Mouse (Mus musculus): ENCODE measurements around the gene Agtpbp1. TPM values are rescaled to one million over a fixed set of nuclear protein-coding genes. Genes with fewer than 3 reads are reported as not detected.

Agtpbp1 gene
- polyA plus RNA-seq, 1 experiment from 2014 or later = 12.8 TPM

- Histone ChIP-seq H3K36me3 (ENCODE audit: insufficient read depth, low read length) (no peaks in the 10 kb centered on the region), H3K27ac (ENCODE audit: low read length) (no peak overlapping the region), H3K9me3 (ENCODE audit: low read length) (no peaks in the 10 kb centered on the region), H3K27me3 (ENCODE audit: insufficient read depth, low read length) (no peaks in the 10 kb centered on the region), H3K4me1 (ENCODE audit: insufficient read depth, low read length) (peaks cover 10% of the 10 kb centered on the region), H3K4me3 (ENCODE audit: low read length) (no peak overlapping the region), H3K9ac (replicated peaks; ENCODE audit: low read length) (no peak overlapping the region), H3K4me2 (replicated peaks; ENCODE audit: low read depth, low read length) (no peak overlapping the region)
- WGBS = 74% methylated on average over 1 of the region's 1 CpGs
- ATAC-seq (ENCODE audit: low FRiP score, low TSS enrichment) = no peak
Measured at GRCm38 (mm10) chr13:59456203-59456602, 128.8 kb downstream of the Agtpbp1 start.

DNA sequence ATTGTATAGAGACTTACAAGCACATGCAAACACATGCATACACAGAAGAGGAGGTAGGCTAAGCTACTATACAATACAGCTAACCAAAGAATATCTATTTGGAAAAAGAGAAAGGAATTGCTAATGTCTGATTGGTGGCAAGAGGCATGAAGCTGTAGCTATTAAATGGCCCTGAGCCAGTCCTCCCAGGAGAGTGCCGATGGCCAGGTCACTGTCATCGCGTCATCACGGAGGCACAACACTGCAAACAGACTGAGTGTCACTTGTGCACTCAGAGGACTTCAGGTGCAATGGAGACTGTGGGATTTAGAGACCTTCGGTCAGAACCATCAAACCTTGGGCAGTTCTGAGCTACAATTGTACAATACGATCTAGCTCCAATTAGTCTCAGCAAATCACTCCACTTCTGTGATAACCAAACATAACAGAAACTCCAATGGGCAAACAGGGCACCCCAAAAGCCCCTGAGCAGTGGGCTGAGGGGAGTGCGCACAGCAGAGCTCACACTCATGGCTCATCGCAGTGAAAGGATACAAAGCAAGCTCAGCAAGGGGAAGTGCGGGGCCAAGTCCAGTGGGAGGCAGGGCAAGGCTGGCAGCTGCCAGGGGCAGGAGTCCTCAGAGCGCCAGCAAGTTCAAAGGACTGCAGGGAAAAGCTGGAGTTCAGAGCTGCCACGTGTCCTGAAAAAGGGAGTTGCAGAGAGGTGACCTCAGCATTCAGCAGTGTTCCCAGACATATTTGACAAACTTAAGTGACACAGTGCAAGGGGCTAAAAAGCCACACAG, 130.8 kb downstream of the Agtpbp1 start:
- no peak overlapping the region for H3K4me3 ChIP-seq (ENCODE audit: low read length)
- no peak overlapping the region for H3K27ac ChIP-seq (ENCODE audit: low read length)
- no peak for ATAC-seq (ENCODE audit: low FRiP score, low TSS enrichment)
- H3K9ac ChIP-seq (replicated peaks; ENCODE audit: low read length) = no peak overlapping the region
- peaks cover 10% of the 10 kb centered on the region for H3K4me1 ChIP-seq (ENCODE audit: insufficient read depth, low read length)
- H3K4me2 ChIP-seq (replicated peaks; ENCODE audit: low read depth, low read length) = no peak overlapping the region
- H3K27me3 ChIP-seq (ENCODE audit: insufficient read depth, low read length) = no peaks in the 10 kb centered on the region
- WGBS = 86% methylated on average over 11 of the region's 11 CpGs
- no peaks in the 10 kb centered on the region for H3K9me3 ChIP-seq (ENCODE audit: low read length)
- no peaks in the 10 kb centered on the region for H3K36me3 ChIP-seq (ENCODE audit: insufficient read depth, low read length)

DNA sequence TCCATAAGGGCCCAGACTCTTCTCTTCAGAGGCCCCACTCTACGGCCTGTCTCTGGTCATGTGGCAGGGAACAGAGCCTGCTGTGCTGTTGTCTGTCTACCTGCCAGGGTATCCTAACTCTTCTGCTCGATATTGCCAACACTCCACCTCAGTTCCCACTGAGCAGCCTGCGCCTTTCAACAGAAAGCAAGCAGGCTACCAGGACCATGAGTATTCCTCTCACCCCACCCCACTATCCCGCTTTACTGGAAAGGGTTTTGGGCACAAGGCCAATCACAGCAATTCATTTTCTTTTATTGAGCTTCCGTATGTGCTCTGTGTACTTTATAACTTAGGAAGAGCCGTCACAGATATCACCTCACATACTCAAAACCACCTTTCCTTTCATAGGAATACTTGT, 131.4 kb downstream of the Agtpbp1 start:
- no peak for ATAC-seq (ENCODE audit: low FRiP score, low TSS enrichment)
- H3K36me3 ChIP-seq (ENCODE audit: insufficient read depth, low read length) = no peaks in the 10 kb centered on the region
- peaks cover 10% of the 10 kb centered on the region for H3K4me1 ChIP-seq (ENCODE audit: insufficient read depth, low read length)
- H3K27ac ChIP-seq (ENCODE audit: low read length) = peak overlapping the region; percentile 52
- H3K4me3 ChIP-seq (ENCODE audit: low read length) = no peak overlapping the region
- no peaks in the 10 kb centered on the region for H3K27me3 ChIP-seq (ENCODE audit: insufficient read depth, low read length)
- WGBS = 50% methylated on average over 6 of the region's 6 CpGs
- H3K4me2 ChIP-seq (replicated peaks; ENCODE audit: low read depth, low read length) = no peak overlapping the region
- no peak overlapping the region for H3K9ac ChIP-seq (replicated peaks; ENCODE audit: low read length)
- no peaks in the 10 kb centered on the region for H3K9me3 ChIP-seq (ENCODE audit: low read length)

- Histone ChIP-seq H3K9me3 (ENCODE audit: low read length) (no peaks in the 10 kb centered on the region), H3K27ac (ENCODE audit: low read length) (peak overlapping the region; percentile 52; the same call in 1 of the 2 replicates), H3K4me1 (ENCODE audit: insufficient read depth, low read length) (peaks cover 10% of the 10 kb centered on the region), H3K9ac (replicated peaks; ENCODE audit: low read length) (no peak overlapping the region), H3K4me2 (replicated peaks; ENCODE audit: low read depth, low read length) (no peak overlapping the region), H3K4me3 (ENCODE audit: low read length) (no peak overlapping the region), H3K27me3 (ENCODE audit: insufficient read depth, low read length) (no peaks in the 10 kb centered on the region), H3K36me3 (ENCODE audit: insufficient read depth, low read length) (no peaks in the 10 kb centered on the region)
- 30% methylated on average over 2 of the region's 2 CpGs for WGBS
- peak; percentile 76; the same call in 1 of the 2 replicates for ATAC-seq (ENCODE audit: low FRiP score, low TSS enrichment)
Measured at GRCm38 (mm10) chr13:59453045-59453444, 132.0 kb downstream of the Agtpbp1 start.

DNA sequence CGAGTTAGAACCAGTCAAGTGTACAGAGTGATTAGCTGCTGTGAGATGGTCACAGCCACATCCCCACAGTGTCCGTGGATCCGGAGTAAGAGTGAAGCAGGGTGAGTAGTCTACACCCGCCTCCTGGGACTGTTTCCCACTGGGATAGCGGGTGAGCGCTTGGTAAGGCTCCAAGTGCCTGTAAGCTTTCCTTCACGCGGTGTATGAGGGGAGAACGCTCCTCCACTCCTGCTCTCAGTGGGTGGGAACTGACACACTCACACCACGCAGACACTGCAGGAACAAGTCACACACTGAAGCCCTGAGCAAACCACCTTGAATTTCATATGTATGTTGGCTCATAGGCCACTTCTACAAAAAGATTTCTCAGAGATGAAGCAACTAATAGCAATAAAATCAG, 134.2 kb downstream of the Agtpbp1 start:
- no peaks in the 10 kb centered on the region for H3K36me3 ChIP-seq (ENCODE audit: insufficient read depth, low read length)
- no peak overlapping the region for H3K27ac ChIP-seq (ENCODE audit: low read length)
- 89% methylated on average over 10 of the region's 10 CpGs for WGBS
- H3K27me3 ChIP-seq (ENCODE audit: insufficient read depth, low read length) = no peaks in the 10 kb centered on the region
- no peak for ATAC-seq (ENCODE audit: low FRiP score, low TSS enrichment)
- peaks cover 10% of the 10 kb centered on the region for H3K4me1 ChIP-seq (ENCODE audit: insufficient read depth, low read length)
- H3K4me2 ChIP-seq (replicated peaks; ENCODE audit: low read depth, low read length) = no peak overlapping the region
- no peak overlapping the region for H3K9ac ChIP-seq (replicated peaks; ENCODE audit: low read length)
- no peaks in the 10 kb centered on the region for H3K9me3 ChIP-seq (ENCODE audit: low read length)
- H3K4me3 ChIP-seq (ENCODE audit: low read length) = no peak overlapping the region

GRCm38 (mm10) chr13:59447130-59447529, 137.9 kb downstream of the Agtpbp1 start:
- H3K27me3 ChIP-seq (ENCODE audit: insufficient read depth, low read length) = no peaks in the 10 kb centered on the region
- no peaks in the 10 kb centered on the region for H3K36me3 ChIP-seq (ENCODE audit: insufficient read depth, low read length)
- whole genome bisulfite sequencing = 77% methylated on average over 7 of the region's 7 CpGs

GRCm38 (mm10) chr13:59445179-59445578, 139.8 kb downstream of the Agtpbp1 start:
- no peaks in the 10 kb centered on the region for H3K9me3 ChIP-seq (ENCODE audit: low read length)
- H3K27ac ChIP-seq (ENCODE audit: low read length) = no peak overlapping the region
- H3K9ac ChIP-seq (replicated peaks; ENCODE audit: low read length) = no peak overlapping the region
- no peak overlapping the region for H3K4me2 ChIP-seq (replicated peaks; ENCODE audit: low read depth, low read length)
- 81% methylated on average over 5 of the region's 5 CpGs for WGBS
- H3K4me3 ChIP-seq (ENCODE audit: low read length) = no peak overlapping the region
- no peaks in the 10 kb centered on the region for H3K36me3 ChIP-seq (ENCODE audit: insufficient read depth, low read length)
- H3K4me1 ChIP-seq (ENCODE audit: insufficient read depth, low read length) = no peaks in the 10 kb centered on the region
- ATAC-seq (ENCODE audit: low FRiP score, low TSS enrichment) = no peak
- H3K27me3 ChIP-seq (ENCODE audit: insufficient read depth, low read length) = no peaks in the 10 kb centered on the region

More at GRCm38 (mm10) chr13:59447130-59447529, 137.9 kb downstream of the Agtpbp1 start:
- no peak overlapping the region for H3K27ac ChIP-seq (ENCODE audit: low read length)
- no peak overlapping the region for H3K4me3 ChIP-seq (ENCODE audit: low read length)
- H3K4me1 ChIP-seq (ENCODE audit: insufficient read depth, low read length) = no peaks in the 10 kb centered on the region
- H3K4me2 ChIP-seq (replicated peaks; ENCODE audit: low read depth, low read length) = no peak overlapping the region
- H3K9ac ChIP-seq (replicated peaks; ENCODE audit: low read length) = no peak overlapping the region
- no peak for ATAC-seq (ENCODE audit: low FRiP score, low TSS enrichment)
- no peaks in the 10 kb centered on the region for H3K9me3 ChIP-seq (ENCODE audit: low read length)

- H3K27me3 ChIP-seq (ENCODE audit: insufficient read depth, low read length) = no peaks in the 10 kb centered on the region
- no peak overlapping the region for H3K27ac ChIP-seq (ENCODE audit: low read length)
- H3K36me3 ChIP-seq (ENCODE audit: insufficient read depth, low read length) = no peaks in the 10 kb centered on the region
- no peaks in the 10 kb centered on the region for H3K4me1 ChIP-seq (ENCODE audit: insufficient read depth, low read length)
- no peak overlapping the region for H3K4me2 ChIP-seq (replicated peaks; ENCODE audit: low read depth, low read length)
- ATAC-seq (ENCODE audit: low FRiP score, low TSS enrichment) = no peak
- H3K9ac ChIP-seq (replicated peaks; ENCODE audit: low read length) = no peak overlapping the region
- H3K9me3 ChIP-seq (ENCODE audit: low read length) = no peaks in the 10 kb centered on the region
- WGBS = 87% methylated on average over 6 of the region's 6 CpGs
- no peak overlapping the region for H3K4me3 ChIP-seq (ENCODE audit: low read length)
Measured at GRCm38 (mm10) chr13:59444371-59444770, 140.7 kb downstream of the Agtpbp1 start.

DNA sequence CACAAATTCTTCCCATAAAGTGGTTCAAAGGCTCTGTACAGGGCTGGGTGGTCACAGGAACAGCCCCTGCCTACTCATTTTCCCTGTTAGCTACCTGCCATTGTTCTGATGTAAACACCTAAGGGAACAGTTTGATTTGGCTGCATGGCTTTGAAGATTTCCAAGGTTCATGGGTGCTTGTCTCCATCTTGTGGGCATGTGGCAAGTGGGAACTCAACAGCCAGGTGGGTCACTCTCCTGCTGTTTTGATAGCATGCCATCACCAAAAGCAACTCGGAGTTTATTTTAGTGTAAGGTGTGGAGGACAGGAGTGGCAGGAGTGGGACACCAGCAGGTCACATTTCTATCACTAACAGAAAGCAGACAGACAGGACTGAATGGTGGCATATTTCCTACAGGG, 145.3 kb downstream of the Agtpbp1 start:
- no peak for ATAC-seq (ENCODE audit: low FRiP score, low TSS enrichment)

DNA sequence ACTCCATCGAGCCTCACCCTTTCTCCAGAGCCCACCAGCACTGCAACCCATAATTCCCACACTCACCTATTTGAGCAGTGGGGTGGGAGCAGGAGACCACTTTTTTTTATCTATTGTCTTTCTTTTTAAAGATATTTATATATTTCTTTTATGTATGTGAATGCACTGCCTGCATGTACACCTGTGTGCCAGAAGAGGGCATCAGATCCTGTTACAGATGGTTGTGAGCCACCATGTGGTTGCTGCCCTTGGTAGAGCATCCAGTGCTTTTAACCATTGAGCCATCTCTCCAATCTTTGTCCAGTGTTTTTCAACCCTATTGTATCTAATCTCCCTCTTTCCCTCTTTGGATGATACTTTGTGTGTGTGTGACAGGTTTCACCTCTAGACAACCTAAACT, 150.5 kb downstream of the Agtpbp1 start:
- Histone ChIP-seq H3K4me3 (ENCODE audit: low read length) (no peak overlapping the region), H3K9me3 (ENCODE audit: low read length) (no peaks in the 10 kb centered on the region), H3K36me3 (ENCODE audit: insufficient read depth, low read length) (no peaks in the 10 kb centered on the region), H3K4me1 (ENCODE audit: insufficient read depth, low read length) (no peaks in the 10 kb centered on the region), H3K27ac (ENCODE audit: low read length) (no peak overlapping the region), H3K4me2 (replicated peaks; ENCODE audit: low read depth, low read length) (no peak overlapping the region), H3K9ac (replicated peaks; ENCODE audit: low read length) (no peak overlapping the region), H3K27me3 (ENCODE audit: insufficient read depth, low read length) (no peaks in the 10 kb centered on the region)
- ATAC-seq (ENCODE audit: low FRiP score, low TSS enrichment) = no peak
- WGBS = 89% methylated on average over 1 of the region's 1 CpGs

More for the DNA sequence above, 145.3 kb downstream of the Agtpbp1 start:
- no peaks in the 10 kb centered on the region for H3K36me3 ChIP-seq (ENCODE audit: insufficient read depth, low read length)
- H3K4me3 ChIP-seq (ENCODE audit: low read length) = no peak overlapping the region
- H3K9me3 ChIP-seq (ENCODE audit: low read length) = no peaks in the 10 kb centered on the region
- H3K4me2 ChIP-seq (replicated peaks; ENCODE audit: low read depth, low read length) = no peak overlapping the region
- H3K9ac ChIP-seq (replicated peaks; ENCODE audit: low read length) = no peak overlapping the region
- H3K27me3 ChIP-seq (ENCODE audit: insufficient read depth, low read length) = no peaks in the 10 kb centered on the region
- H3K4me1 ChIP-seq (ENCODE audit: insufficient read depth, low read length) = no peaks in the 10 kb centered on the region
- 72% methylated on average over 1 of the region's 1 CpGs for WGBS
- H3K27ac ChIP-seq (ENCODE audit: low read length) = no peak overlapping the region

Measured in kidney, embryonic 16.5 days (tissue).